Mouse (Mus musculus) ovary, adult 10 weeks (tissue): ENCODE data around the gene Pzp. TPM values are rescaled to one million over a fixed set of nuclear protein-coding genes. Genes with fewer than 3 reads are reported as not detected.

Experiments used
- polyA plus RNA-seq: library from polyadenylated mRNA; stranded (reverse); fragments of 350-450 nt; fragmentation: Illumina TruSeq; extraction: RNeasy Lipid Tissue Mini Kit (QIAGEN cat#74804); gene quantifications from one replicate; pipeline ENCODE4 v1.2.3, GENCODE M21; 2014

Gene Pzp
- not detected for polyA plus RNA-seq

DNA sequence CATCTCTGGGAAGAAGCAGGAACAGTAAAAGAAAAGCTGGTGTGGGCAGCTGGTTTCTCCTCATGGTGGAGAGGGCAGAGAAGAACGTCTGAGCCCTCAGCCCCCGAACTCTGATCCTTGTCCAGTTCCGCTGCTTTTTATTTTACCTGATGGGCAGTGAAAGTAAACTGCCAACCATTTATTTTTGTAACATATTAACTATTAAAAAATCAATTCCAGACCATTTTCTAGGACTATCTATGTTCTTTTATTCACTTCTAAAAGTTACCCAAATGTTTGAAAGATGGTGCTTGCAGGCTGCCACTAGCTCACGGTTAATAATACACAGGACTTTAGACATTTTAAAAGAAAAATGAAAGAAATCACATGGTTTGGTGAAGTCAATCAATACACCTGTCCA is at the start of gene Pzp:
Pzp (minus strand) TSS at position 120 of the 400 bp plus-strand sequence.

DNA sequence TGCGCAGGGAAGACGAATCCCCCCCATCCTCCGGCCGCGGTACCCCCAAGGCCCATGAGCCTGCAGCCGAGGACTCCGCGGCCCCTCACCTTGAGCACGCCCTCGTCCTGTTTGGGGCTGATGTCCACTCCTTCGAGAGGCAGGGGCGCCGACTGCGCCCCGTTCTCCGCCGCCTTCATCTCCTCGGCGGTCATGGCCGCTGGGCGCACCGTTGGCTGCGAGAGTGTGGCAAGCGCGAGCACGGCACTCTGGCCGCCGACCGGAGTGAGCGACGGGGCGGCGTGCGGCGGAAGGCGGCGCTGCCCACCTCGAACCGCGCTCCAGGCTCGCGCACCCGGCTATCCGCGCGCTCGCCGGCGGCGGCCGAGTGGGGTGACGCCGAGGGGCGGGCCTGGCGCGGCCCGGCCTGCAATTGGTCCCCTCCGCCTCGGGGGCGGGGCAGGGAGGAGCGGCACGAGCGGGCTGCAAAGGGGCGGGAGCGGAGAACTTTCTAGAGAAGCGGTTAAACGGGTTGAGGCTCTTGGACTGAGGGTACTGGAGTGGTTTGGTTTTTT is 88.1 kb downstream of the Pzp start, which contains the start of gene Fkbp4:
Fkbp4 (minus strand) TSS at position 361 of the 554 bp plus-strand sequence.

Other genes with a start within 250 kb of the Pzp start
- 0.46 TPM for gene Tead4, start 225.9 kb downstream of the Pzp start, polyA plus RNA-seq
- 7.4 TPM for gene Tulp3, start 170.9 kb downstream of the Pzp start, polyA plus RNA-seq
- gene Rhno1, start 163.8 kb downstream of the Pzp start, polyA plus RNA-seq = 10.4 TPM
- 4.8 TPM for gene Foxm1, start 163.8 kb downstream of the Pzp start, polyA plus RNA-seq
- not detected for gene Tex52, start 151.3 kb downstream of the Pzp start, polyA plus RNA-seq
- not detected for gene Gm44596, start 151.2 kb downstream of the Pzp start, polyA plus RNA-seq
- gene Nrip2, start 127.4 kb downstream of the Pzp start, polyA plus RNA-seq = 4.5 TPM
- gene Itfg2, start 101.8 kb downstream of the Pzp start, polyA plus RNA-seq = 3.7 TPM
- gene Fkbp4, start 88.0 kb downstream of the Pzp start, polyA plus RNA-seq = 53.4 TPM
- 222 TPM for gene A2ml1, start 54.9 kb upstream of the Pzp start, polyA plus RNA-seq
- 2.9 TPM for gene Klrb1a, start 96.8 kb upstream of the Pzp start, polyA plus RNA-seq
- gene Clec2h, start 135.7 kb upstream of the Pzp start, polyA plus RNA-seq = not detected
- gene Klrb1, start 196.3 kb upstream of the Pzp start, polyA plus RNA-seq = not detected